Mouse (Mus musculus) hindbrain, embryonic 11.5 days (tissue): ENCODE results near the gene Uggt2. TPM values are rescaled to one million over a fixed set of nuclear protein-coding genes. Genes with fewer than 3 reads are reported as not detected.

ENCODE experiments used
- ATAC-seq: fragments of 200-750 bp; cut with Nextera tagmentation; 2 replicates; pipeline ENCODE4 v1.8.0; 2017; ENCODE audit warnings: mild to moderate bottlenecking, moderate TSS enrichment, moderate library complexity; ENCODE audit not compliant: low FRiP score
- DNase-seq: peaks from one replicate; pipeline ENCODE4 v3.0.0-alpha.2; 2015; ENCODE audit warnings: low spot score
- H3K27ac ChIP-seq: fragments of 300-500 bp; sonication (generic); 2 replicates; pipeline ENCODE4 v1.5.1; 2014; ENCODE audit warnings: mild to moderate bottlenecking, low read depth, low read length
- H3K27me3 ChIP-seq: fragments of 300-500 bp; sonication (generic); 2 replicates; pipeline ENCODE4 v1.6.1; 2014; ENCODE audit warnings: mild to moderate bottlenecking, low read length, moderate library complexity, mixed read lengths; ENCODE audit not compliant: control insufficient read depth, insufficient read depth
- H3K36me3 ChIP-seq: fragments of 300-500 bp; sonication (generic); 2 replicates; pipeline ENCODE4 v1.6.1; 2014; ENCODE audit warnings: mild to moderate bottlenecking, low read length, moderate library complexity, mixed read lengths; ENCODE audit not compliant: control insufficient read depth, insufficient read depth
- H3K4me1 ChIP-seq: fragments of 300-500 bp; sonication (generic); replicated peaks from 2 replicates; pipeline ENCODE4 v1.6.1; 2014; ENCODE audit warnings: low read length, mixed read lengths; ENCODE audit not compliant: control insufficient read depth, insufficient read depth
- H3K4me2 ChIP-seq: fragments of 300-500 bp; sonication (generic); replicated peaks from 2 replicates; pipeline ENCODE4 v1.6.1; 2014; ENCODE audit warnings: mild to moderate bottlenecking, low read depth, low read length
- H3K4me3 ChIP-seq: fragments of 300-500 bp; sonication (generic); 2 replicates; pipeline ENCODE4 v1.5.1; 2014; ENCODE audit warnings: low read depth, low read length
- H3K9ac ChIP-seq: fragments of 300-500 bp; sonication (generic); 2 replicates; pipeline ENCODE4 v1.6.1; 2014; ENCODE audit warnings: low read depth, low read length
- H3K9me3 ChIP-seq: fragments of 300-500 bp; sonication (generic); 2 replicates; pipeline ENCODE4 v1.6.1; 2016; ENCODE audit warnings: low read length; ENCODE audit not compliant: control insufficient read depth
- WGBS: fragments of 180-500 bp; shearing (Covaris S2); extraction: QIAGEN DNeasy Blood & Tissue Kit; methylation state at CpG from one replicate; pipeline ENCODE4 v1.1.7; 2014; 5-methylcytosine and 5-hydroxymethylcytosine counted together
- polyA plus RNA-seq: library from polyadenylated mRNA; unstranded; fragments of >200 nt; fragmentation: Nextera tagmentation; extraction: Ambion mirVana; gene quantifications from 2 replicates; pipeline ENCODE4 v1.2.1, GENCODE M21; 2014

The Uggt2 gene
- polyA plus RNA-seq, 1 experiment from 2014 or later, result 21.9 TPM

DNA sequence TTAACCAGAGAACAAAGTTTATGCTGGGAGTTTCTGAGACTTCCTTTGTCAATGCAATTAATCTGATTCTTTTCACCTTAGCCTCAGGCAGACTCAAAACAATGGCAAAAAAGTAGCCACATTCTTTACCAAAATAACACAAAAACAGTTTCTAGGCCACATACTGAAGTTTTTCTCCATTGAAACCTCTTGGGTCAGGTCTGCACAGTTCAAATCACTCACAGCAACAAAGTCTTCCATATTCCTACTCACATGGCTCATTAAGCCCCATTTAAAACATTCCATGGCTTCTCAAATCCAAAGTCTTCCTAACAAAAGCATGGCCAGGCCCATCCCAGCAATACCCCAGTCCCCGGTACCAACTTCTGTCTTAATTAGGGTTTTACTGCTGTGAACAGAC, 46.3 kb downstream of the Uggt2 start:
- no peaks in the 10 kb centered on the region for H3K27me3 ChIP-seq
- no peaks in the 10 kb centered on the region for H3K4me1 ChIP-seq
- H3K36me3 ChIP-seq, result no peaks in the 10 kb centered on the region
- no peak overlapping the region for H3K4me2 ChIP-seq
- no peak overlapping the region for H3K4me3 ChIP-seq
- no peaks in the 10 kb centered on the region for H3K9me3 ChIP-seq
- DNase-seq, result no peak
- 60% methylated on average over 1 of the region's 1 CpGs for WGBS
- no peak overlapping the region for H3K9ac ChIP-seq
- H3K27ac ChIP-seq, result no peak overlapping the region
- ATAC-seq, result no peak

DNA sequence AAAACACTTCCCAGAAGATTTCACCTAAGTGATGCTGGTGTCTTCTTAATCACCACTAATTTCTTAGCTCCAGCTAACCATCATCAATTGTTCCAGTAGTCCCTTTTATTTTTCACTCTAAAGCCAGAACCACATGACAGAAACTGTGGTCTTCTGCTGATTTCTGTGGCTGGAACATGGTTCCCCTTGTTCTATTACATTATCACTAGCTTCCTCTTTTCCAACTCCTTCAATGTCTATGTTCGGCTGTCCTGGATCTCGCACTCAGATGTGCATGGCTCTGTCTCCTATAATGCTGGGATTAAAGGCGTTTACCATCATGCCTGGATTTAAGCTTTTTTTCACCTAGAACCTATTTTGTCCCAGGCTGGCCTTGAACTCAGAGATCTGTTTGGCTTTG, 46.9 kb downstream of the Uggt2 start:
- ATAC-seq, result no peak
- no peak overlapping the region for H3K4me3 ChIP-seq
- no peaks in the 10 kb centered on the region for H3K4me1 ChIP-seq
- no peaks in the 10 kb centered on the region for H3K27me3 ChIP-seq
- H3K36me3 ChIP-seq, result no peaks in the 10 kb centered on the region
- H3K9ac ChIP-seq, result no peak overlapping the region
- WGBS, result 88% methylated on average over 3 of the region's 3 CpGs
- no peak for DNase-seq
- no peaks in the 10 kb centered on the region for H3K9me3 ChIP-seq
- H3K4me2 ChIP-seq, result no peak overlapping the region
- no peak overlapping the region for H3K27ac ChIP-seq

DNA sequence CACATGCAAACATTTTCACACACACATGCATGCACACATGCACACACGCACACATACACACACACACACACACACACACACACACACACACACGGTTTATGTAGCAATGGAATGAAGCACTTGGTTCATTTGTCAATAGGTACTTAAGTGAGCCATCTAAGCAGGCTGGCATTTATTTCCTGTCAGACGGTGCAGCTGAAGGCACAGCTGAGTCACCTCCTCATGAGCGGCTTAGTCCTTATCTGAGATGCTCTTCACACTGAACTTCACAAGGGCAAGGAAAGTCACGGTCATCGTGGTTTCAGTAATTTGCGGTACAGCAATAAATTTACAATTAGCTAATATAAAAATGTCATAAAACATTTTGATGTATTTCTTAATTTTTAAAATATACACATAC, 55.5 kb downstream of the Uggt2 start:
- Histone ChIP-seq H3K4me1 (no peaks in the 10 kb centered on the region), H3K36me3 (0 out of 2 replicates have a peak, but pooled peaks cover 2% of the 10 kb centered on the region), H3K27ac (no peak overlapping the region), H3K4me3 (no peak overlapping the region), H3K9ac (no peak overlapping the region), H3K9me3 (no peaks in the 10 kb centered on the region), H3K4me2 (no peak overlapping the region), H3K27me3 (no peaks in the 10 kb centered on the region)
- ATAC-seq, result no peak
- WGBS, result 93% methylated on average over 7 of the region's 7 CpGs
- DNase-seq, result no peak

DNA sequence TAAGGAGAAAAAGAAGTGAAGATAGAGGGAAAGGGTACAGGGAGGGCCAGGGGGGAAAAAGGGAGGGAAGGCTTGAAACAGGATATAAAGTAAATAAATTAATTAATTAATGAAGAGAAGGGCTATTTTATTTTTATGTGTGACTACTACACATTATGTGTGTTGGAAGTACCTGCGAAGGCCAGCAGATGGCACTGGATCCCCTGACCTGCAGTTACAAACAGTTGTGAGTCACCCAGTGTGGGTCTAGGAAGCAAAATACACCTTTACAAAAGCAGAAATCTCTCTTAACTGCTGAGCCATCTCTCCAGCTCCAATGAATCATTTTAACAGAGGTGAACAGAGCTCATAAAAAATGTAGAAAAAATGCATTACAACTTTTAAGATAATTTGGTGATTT, 59.0 kb downstream of the Uggt2 start:
- no peaks in the 10 kb centered on the region for H3K27me3 ChIP-seq
- H3K9ac ChIP-seq, result no peak overlapping the region
- ATAC-seq (no peak), DNase-seq (peak; percentile 57)
- no peak overlapping the region for H3K4me2 ChIP-seq
- no peaks in the 10 kb centered on the region for H3K9me3 ChIP-seq
- no peak overlapping the region for H3K4me3 ChIP-seq
- no peaks in the 10 kb centered on the region for H3K36me3 ChIP-seq
- H3K27ac ChIP-seq, result no peak overlapping the region
- no peaks in the 10 kb centered on the region for H3K4me1 ChIP-seq
- 62% methylated on average over 1 of the region's 1 CpGs for WGBS

DNA sequence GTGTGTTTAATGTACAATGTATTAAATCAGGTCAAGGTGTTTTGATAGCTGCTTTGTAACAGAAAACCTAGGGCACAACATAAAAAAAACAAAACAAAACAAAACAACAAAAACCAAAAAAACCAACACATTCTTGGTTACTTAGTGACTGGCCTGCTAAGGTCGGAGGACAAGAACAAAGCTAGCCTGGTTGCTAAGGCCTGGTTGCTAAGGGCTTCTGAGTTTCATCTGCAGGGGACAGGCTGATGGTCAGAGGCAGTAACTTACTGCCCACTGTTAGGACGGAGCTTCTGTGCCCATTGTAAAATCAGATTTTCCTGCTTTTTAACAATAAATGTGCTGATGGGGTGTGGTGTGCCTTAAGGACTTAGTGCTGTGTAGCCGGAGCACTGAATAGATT, 61.5 kb downstream of the Uggt2 start:
- Histone ChIP-seq H3K27ac (no peak overlapping the region), H3K9ac (no peak overlapping the region), H3K4me2 (no peak overlapping the region), H3K4me1 (no peaks in the 10 kb centered on the region), H3K27me3 (no peaks in the 10 kb centered on the region), H3K9me3 (no peaks in the 10 kb centered on the region), H3K36me3 (no peaks in the 10 kb centered on the region), H3K4me3 (no peak overlapping the region)
- peak; percentile 33 for DNase-seq
- no peak for ATAC-seq
- WGBS, result 34% methylated on average over 3 of the region's 3 CpGs

DNA sequence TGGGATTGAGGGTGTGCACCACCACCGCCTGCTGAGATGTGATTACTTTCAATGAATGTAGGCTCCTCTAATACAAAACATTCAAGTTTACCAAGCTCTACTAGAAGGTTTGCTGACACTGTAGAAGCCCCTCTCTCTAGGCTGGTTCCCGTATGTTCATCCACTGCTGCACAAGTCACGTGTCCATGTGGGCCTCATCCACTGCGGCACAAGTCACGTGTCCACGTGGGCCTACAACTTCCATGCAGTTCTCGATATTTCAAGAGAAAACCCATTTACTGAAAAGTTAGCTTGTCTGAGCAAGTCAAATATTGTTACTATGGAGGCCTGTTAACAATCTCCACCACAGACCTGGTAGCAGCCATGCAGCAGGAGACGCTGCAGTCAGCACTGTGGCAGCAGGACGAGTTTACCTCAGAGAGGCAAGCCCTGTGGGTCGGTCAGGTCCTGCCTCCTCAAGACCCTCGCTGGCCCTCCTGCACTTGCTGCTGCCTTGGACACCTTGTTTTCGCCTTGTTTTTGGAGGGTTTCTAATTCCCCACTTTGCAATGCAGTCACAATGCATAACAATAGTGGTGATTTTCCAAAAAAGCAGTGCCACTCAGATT, 62.0 kb downstream of the Uggt2 start:
- ATAC-seq (no peak), DNase-seq (no peak)
- Histone ChIP-seq H3K4me3 (no peak overlapping the region), H3K9me3 (no peaks in the 10 kb centered on the region), H3K36me3 (no peaks in the 10 kb centered on the region), H3K4me1 (no peaks in the 10 kb centered on the region), H3K9ac (no peak overlapping the region), H3K27ac (no peak overlapping the region), H3K27me3 (no peaks in the 10 kb centered on the region), H3K4me2 (no peak overlapping the region)
- WGBS, result 75% methylated on average over 12 of the region's 12 CpGs

DNA sequence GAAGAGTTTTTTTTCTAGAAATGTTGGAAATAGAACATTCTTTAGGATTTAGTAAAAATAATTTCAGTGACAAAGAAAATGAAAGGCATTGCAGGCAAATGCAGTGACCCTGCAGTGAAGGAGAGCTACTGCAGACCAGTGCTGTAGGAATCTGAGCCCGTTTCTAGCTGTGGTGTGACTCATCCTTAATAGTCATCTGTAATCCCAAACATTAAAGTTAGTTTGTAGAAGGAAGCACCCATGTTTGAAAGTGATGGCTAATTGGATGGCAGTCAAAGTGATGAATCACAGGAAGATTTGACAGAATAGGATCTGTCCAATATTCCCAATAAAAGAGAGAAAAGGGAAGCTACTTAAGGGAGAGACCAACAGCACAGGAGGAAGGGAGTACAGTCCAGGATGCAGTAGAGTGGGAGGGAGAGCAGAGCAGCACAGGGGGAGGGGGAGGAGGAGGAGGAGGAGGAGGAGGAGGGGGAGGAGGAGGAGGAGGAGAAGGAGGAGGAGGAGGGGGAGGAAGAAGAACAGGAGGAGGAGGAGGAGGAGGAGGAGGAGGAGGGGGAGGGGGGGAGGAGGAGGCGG, 71.5 kb downstream of the Uggt2 start:
- H3K27me3 ChIP-seq, result no peaks in the 10 kb centered on the region
- no peak overlapping the region for H3K27ac ChIP-seq
- no peak overlapping the region for H3K4me2 ChIP-seq
- no peak for DNase-seq
- no peak for ATAC-seq
- H3K36me3 ChIP-seq, result no peaks in the 10 kb centered on the region
- no peak overlapping the region for H3K4me3 ChIP-seq
- no peaks in the 10 kb centered on the region for H3K4me1 ChIP-seq
- H3K9ac ChIP-seq, result no peak overlapping the region
- 72% methylated on average over 2 of the region's 2 CpGs for WGBS
- H3K9me3 ChIP-seq, result no peaks in the 10 kb centered on the region

DNA sequence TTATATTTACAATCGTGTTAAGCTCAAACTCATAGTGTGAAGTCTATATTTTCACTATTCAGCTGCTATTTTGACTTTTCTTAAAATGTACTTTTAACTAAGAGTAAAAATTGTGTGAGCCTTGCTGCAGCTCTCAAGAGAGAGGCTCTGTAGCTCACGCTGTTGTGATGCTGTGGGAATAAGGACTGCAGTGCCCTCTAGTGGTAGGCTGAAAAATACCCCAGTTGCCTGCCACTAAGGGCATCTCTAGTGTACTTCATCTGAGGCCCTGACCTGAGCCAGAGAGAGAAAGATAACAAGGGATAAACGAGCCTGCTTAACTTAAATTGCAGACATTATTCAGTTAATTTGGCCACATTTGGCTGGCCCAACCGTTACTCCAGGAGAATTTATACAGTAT, 72.1 kb downstream of the Uggt2 start:
- no peak overlapping the region for H3K4me3 ChIP-seq
- DNase-seq (peak; percentile 75), ATAC-seq (peak; percentile 87)
- no peak overlapping the region for H3K4me2 ChIP-seq
- no peaks in the 10 kb centered on the region for H3K36me3 ChIP-seq
- H3K9ac ChIP-seq, result no peak overlapping the region
- WGBS, result 57% methylated on average over 4 of the region's 4 CpGs
- H3K27ac ChIP-seq, result no peak overlapping the region
- no peaks in the 10 kb centered on the region for H3K4me1 ChIP-seq
- H3K9me3 ChIP-seq, result no peaks in the 10 kb centered on the region
- H3K27me3 ChIP-seq, result no peaks in the 10 kb centered on the region

DNA sequence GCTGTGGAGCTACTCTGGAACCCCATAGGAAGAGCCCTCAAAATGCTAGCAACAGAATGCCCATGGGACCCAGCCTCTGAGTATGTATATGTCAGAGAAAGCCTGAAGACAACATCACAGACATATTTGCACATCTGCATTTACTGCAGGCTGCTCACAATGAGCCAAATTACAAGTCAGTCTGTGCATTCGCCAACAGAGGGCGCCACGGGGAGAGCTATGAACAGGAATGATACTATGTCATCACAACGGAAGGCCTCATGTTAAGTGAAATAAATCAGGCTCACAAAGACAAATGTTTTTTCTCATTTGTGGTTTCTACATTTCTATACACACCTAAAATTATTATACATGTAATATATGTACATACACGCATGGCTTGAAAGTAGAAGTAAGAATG, 73.3 kb downstream of the Uggt2 start:
- Histone ChIP-seq H3K9me3 (no peaks in the 10 kb centered on the region), H3K4me3 (no peak overlapping the region), H3K27ac (no peak overlapping the region), H3K9ac (no peak overlapping the region), H3K27me3 (no peaks in the 10 kb centered on the region), H3K36me3 (no peaks in the 10 kb centered on the region), H3K4me2 (no peak overlapping the region), H3K4me1 (no peaks in the 10 kb centered on the region)
- 77% methylated on average over 5 of the region's 5 CpGs for WGBS
- peak; percentile 56 for DNase-seq
- no peak for ATAC-seq
